Mouse (Mus musculus) E14TG2a.4 (cell line): ENCODE measurements at regions not wholly inside any gene's neighbourhood (a gene's known extent, or its start where the extent isn't known, plus 50 kb on each side); places are given as distances from the start of the nearest gene placed in this dataset.
A peak's percentile ranks its signal among the peaks of the same experiment; 100 is the strongest.

Source experiments
- H3K27me3 ChIP-seq: 2 replicates; pipeline ENCODE4 v1.6.1; 2014; ENCODE audit warnings: low read length, control low read depth; ENCODE audit not compliant: insufficient read depth
- H3K36me3 ChIP-seq: 2 replicates; pipeline ENCODE4 v1.6.1; 2014; ENCODE audit warnings: low read length, control low read depth; ENCODE audit not compliant: insufficient read depth
- H3K4me1 ChIP-seq: replicated peaks from 2 replicates; pipeline ENCODE4 v1.6.1; 2014; ENCODE audit warnings: low read depth, low read length, control low read depth
- H3K4me3 ChIP-seq: replicated peaks from 2 replicates; pipeline ENCODE4 v1.5.1; 2014; ENCODE audit warnings: mild to moderate bottlenecking, low read length
- H3K9me3 ChIP-seq: 2 replicates; pipeline ENCODE4 v1.6.1; 2014; ENCODE audit warnings: low read length, control low read depth
- CTCF ChIP-seq: conservative IDR thresholded peaks from 2 replicates; pipeline ENCODE4 v1.5.1; 2014; ENCODE audit warnings: low read length
- NANOG ChIP-seq: IDR thresholded peaks from 2 replicates; pipeline ENCODE4 v1.6.1; 2014; ENCODE audit warnings: borderline replicate concordance, low read length, mixed read lengths
- POU5F1 ChIP-seq: IDR thresholded peaks from 2 replicates; pipeline ENCODE4 v1.6.1; 2014; ENCODE audit warnings: low read length, borderline replicate concordance

- peaks cover 8% of the 10 kb centered on the region; the same call in 1 of the 2 replicates for H3K9me3 ChIP-seq
- TF ChIP-seq NANOG = no peak
- TF ChIP-seq CTCF = no peak
- no peak for TF ChIP-seq POU5F1
- no peaks in the 10 kb centered on the region for H3K36me3 ChIP-seq
- no peak overlapping the region for H3K4me3 ChIP-seq
- peaks cover 10% of the 10 kb centered on the region; the same call in 1 of the 2 replicates for H3K4me1 ChIP-seq
- peaks cover 53% of the 10 kb centered on the region for H3K27me3 ChIP-seq
Measured at GRCm38 (mm10) chr8:126140998-126141397, 146.0 kb downstream of the Kcnk1 start.

GRCm38 (mm10) chr8:126151527-126151926 is 146.8 kb upstream of the Slc35f3 start:
- H3K9me3 ChIP-seq = no peaks in the 10 kb centered on the region
- peaks cover 4% of the 10 kb centered on the region; the same call in 1 of the 2 replicates for H3K27me3 ChIP-seq
- no peaks in the 10 kb centered on the region for H3K36me3 ChIP-seq
- H3K4me3 ChIP-seq = no peak overlapping the region
- no peaks in the 10 kb centered on the region for H3K4me1 ChIP-seq
- TF ChIP-seq NANOG (no peak), CTCF (no peak), POU5F1 (no peak)

- H3K4me3 ChIP-seq = no peak overlapping the region
- 0 out of 2 replicates have a peak, but pooled peaks cover 7% of the 10 kb centered on the region for H3K4me1 ChIP-seq
- H3K36me3 ChIP-seq = no peaks in the 10 kb centered on the region
- H3K27me3 ChIP-seq = peaks cover 4% of the 10 kb centered on the region; the same call in 1 of the 2 replicates
- no peaks in the 10 kb centered on the region for H3K9me3 ChIP-seq
- TF ChIP-seq CTCF = no peak
- no peak for TF ChIP-seq POU5F1
- no peak for TF ChIP-seq NANOG
Measured at GRCm38 (mm10) chr8:126153955-126154354, 144.4 kb upstream of the Slc35f3 start.

GRCm38 (mm10) chr8:126157452-126158185 is 140.7 kb upstream of the Slc35f3 start:
- H3K27me3 ChIP-seq = no peaks in the 10 kb centered on the region
- H3K4me1 ChIP-seq = peaks cover 13% of the 10 kb centered on the region
- peak; percentile 81 for TF ChIP-seq CTCF
- no peak for TF ChIP-seq NANOG
- H3K9me3 ChIP-seq = no peaks in the 10 kb centered on the region
- no peaks in the 10 kb centered on the region for H3K36me3 ChIP-seq
- H3K4me3 ChIP-seq = no peak overlapping the region

GRCm38 (mm10) chr8:126159485-126159884 is 138.9 kb upstream of the Slc35f3 start:
- TF ChIP-seq NANOG = no peak
- no peak for TF ChIP-seq POU5F1
- TF ChIP-seq CTCF = no peak
- Histone ChIP-seq H3K4me1 (peaks cover 13% of the 10 kb centered on the region), H3K4me3 (no peak overlapping the region), H3K36me3 (no peaks in the 10 kb centered on the region), H3K27me3 (peaks cover 3% of the 10 kb centered on the region; the same call in 1 of the 2 replicates), H3K9me3 (no peaks in the 10 kb centered on the region)

GRCm38 (mm10) chr8:126160356-126160975 is 137.9 kb upstream of the Slc35f3 start:
- Histone ChIP-seq H3K36me3 (no peaks in the 10 kb centered on the region), H3K4me3 (no peak overlapping the region), H3K4me1 (peaks cover 13% of the 10 kb centered on the region), H3K27me3 (peaks cover 4% of the 10 kb centered on the region; the same call in 1 of the 2 replicates), H3K9me3 (no peaks in the 10 kb centered on the region)
- TF ChIP-seq POU5F1 (no peak), CTCF (no peak), NANOG (no peak)

- no peaks in the 10 kb centered on the region for H3K9me3 ChIP-seq
- TF ChIP-seq CTCF (no peak), POU5F1 (no peak), NANOG (no peak)
- peaks cover 9% of the 10 kb centered on the region for H3K4me1 ChIP-seq
- H3K4me3 ChIP-seq = no peak overlapping the region
- no peaks in the 10 kb centered on the region for H3K36me3 ChIP-seq
- H3K27me3 ChIP-seq = peaks cover 9% of the 10 kb centered on the region; the same call in 1 of the 2 replicates
Measured at GRCm38 (mm10) chr8:126162748-126163371, 135.5 kb upstream of the Slc35f3 start.

GRCm38 (mm10) chr8:126163954-126164353 is 134.4 kb upstream of the Slc35f3 start:
- TF ChIP-seq POU5F1 (no peak), CTCF (no peak)
- Histone ChIP-seq H3K4me1 (peaks cover 6% of the 10 kb centered on the region), H3K4me3 (no peak overlapping the region), H3K36me3 (no peaks in the 10 kb centered on the region), H3K9me3 (no peaks in the 10 kb centered on the region), H3K27me3 (peaks cover 9% of the 10 kb centered on the region; the same call in 1 of the 2 replicates)
